Mouse (Mus musculus) 3134 (cell line): ENCODE results near the gene Olfr1018.

Experiments
- DNase-seq: peaks from one replicate; pipeline ENCODE4 v3.0.0-alpha.2; 2011; ENCODE audit warnings: low spot score; ENCODE audit not compliant: insufficient read length; ENCODE audit errors: extremely low read depth

Gene Olfr1018

DNA sequence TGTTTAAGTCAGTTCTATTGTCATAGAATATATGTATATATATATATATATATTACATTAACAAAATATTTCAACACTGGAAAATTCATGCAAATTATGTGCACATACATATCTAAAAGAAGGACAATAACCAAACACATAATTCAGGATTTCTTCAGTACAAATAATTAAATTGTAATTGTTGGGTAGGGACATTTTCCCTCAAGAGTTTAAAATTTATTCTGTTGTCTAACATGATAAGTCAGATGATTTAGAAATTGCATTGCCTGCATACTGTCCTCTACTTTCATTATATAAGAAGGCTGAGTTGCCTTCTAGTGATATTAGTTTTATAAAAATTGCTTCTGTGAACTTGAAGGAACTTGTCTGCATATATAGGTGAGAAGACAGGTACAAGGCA, at the start of gene Olfr1018:
TSS of gene Olfr1018 (plus strand) at position 301 of the 400 bp plus-strand sequence.
- no peak for DNase-seq

DNA sequence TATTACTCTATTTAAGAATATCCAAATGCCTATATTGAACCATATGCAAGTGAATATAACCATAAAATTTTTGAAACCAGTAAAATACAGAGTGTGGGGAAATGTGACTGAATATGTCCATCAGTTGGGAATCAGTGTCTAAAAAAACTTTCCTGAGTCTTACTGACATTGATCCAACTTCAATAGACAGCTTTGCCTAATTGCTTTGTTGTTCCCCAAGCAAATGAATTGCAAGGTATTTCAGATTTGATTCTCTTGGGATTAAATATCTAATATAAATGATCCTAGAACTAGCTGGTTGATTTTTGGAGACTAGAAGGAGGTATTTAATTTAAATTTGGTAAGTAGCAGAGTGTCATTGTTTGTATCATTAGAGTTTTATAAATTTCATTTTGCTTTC, 45.9 kb upstream of the Olfr1018 start, which contains the start of gene Olfr1014:
TSS of gene Olfr1014 (plus strand) at position 301 of the 400 bp plus-strand sequence.
- DNase-seq: no peak

DNA sequence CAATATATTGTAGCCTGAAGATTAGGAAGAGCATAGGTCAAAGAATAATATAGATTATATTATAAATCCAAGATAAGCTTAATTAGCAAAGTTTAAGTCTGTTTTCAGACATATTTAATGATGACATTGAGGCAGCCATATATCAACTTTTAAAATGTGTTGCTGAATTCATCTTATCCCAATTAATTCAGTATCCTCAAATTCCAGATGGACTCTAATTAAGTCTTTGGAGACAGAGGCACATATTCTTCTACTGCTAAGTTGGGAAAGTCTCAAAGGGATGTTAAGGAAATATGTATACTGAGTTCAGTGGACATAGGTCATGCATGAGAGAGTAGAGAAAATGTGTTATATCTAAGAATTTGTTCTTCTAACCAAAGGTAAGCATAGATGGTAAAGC, 36.6 kb upstream of the Olfr1018 start, which contains the start of gene Olfr1015:
TSS of gene Olfr1015 (plus strand) at position 301 of the 400 bp plus-strand sequence.
- DNase-seq: no peak

DNA sequence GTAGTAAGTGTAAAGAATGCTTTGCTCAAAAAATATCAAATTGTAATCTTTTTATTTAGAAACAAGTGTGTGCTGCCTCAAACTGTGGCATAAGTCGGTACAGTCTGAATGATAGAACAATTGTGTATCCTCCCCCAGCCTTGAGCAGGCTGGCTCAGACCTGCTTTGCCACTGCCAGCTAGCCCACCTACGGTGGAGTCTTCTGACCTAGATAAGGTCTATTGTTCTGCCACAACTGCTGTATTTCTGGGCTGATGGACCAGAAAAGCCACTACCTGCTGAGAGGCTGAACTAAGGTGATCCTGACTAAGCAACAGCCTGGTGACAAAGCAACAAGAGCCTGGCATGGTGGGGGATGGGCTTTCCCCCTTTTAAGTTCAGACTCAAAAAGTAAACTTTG, 25.9 kb upstream of the Olfr1018 start:
- no peak for DNase-seq

DNA sequence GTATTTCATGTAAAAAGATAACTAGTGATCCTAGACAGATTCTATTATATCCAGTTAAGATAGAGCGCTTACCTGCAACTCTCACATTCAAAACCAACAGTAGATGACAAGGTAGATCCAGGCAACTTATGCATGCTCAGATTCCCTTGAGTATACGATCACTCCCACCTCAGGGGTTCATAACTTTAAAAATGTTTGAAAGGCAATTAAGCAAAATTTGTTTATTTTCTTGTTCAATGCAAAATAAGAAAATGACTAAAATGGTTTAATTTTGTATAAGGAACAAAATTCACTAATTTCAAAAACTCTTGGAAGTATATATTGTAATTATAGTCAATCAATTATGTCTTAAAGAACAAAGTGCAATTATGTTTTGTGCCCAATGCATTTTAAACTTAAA, 15.8 kb upstream of the Olfr1018 start, which contains the start of gene Olfr1016:
TSS of gene Olfr1016 (minus strand) at position 101 of the 400 bp plus-strand sequence.
- DNase-seq: no peak

DNA sequence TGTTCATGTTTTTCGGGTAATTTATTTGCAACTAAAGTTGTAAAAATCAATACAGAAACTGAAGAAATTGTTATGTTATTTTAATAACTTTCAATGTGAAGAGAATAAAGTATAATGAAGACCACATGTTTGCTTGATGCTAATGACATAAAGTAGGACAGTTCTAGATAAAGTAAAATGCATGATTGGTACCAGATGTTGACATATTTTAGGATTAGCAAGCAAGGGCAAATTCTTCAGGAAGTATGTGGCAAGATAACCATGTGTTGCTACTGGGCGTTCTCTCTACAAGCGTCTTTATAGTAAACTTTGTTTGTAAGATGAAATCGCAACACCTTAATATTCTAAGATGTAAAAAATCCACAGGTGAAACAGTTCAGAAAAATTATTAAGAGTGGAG, 13.8 kb upstream of the Olfr1018 start:
- DNase-seq: no peak

DNA sequence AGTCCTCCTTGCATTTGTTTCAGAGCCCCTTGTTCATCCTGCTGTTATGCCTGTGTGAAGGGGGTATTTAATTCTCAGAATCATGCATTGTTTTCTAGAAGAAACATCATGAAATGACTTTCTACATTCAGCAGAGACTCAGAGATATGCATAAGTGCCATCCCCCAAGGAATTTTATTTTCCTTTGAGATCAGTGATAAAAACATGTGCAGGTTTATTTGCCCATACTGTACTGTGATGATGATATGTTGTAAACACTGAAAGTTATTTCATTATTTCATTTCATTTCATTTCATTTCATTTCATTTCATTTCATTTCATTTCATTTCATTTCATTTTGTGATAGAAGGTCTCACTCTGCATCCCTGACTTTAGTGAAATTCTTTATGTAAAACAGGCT, 27.1 kb downstream of the Olfr1018 start, which contains the start of gene Olfr1019:
TSS of gene Olfr1019 (minus strand) at position 101 of the 400 bp plus-strand sequence.
- DNase-seq: no peak

DNA sequence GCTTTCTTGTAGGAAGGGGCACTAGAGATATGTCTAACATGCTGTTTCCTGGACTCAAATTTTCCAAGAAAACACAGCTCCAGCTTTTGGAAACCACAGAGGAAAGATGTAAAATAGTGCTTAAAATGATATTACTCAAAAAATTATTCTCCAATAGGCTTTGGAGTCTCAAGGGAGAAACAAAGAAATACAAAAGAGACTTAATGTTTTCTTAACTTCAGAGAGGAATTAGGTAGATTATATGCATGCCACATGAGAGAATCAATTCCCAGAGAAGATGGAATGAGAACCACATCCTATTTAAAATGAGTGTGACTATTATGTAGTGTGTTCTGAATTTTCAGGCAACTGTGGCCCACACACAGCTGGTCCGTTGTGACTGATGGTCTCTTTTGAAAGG, 28.5 kb downstream of the Olfr1018 start, which contains the start of gene Olfr1020:
TSS of gene Olfr1020 (plus strand) at position 301 of the 400 bp plus-strand sequence.
- DNase-seq: no peak

DNA sequence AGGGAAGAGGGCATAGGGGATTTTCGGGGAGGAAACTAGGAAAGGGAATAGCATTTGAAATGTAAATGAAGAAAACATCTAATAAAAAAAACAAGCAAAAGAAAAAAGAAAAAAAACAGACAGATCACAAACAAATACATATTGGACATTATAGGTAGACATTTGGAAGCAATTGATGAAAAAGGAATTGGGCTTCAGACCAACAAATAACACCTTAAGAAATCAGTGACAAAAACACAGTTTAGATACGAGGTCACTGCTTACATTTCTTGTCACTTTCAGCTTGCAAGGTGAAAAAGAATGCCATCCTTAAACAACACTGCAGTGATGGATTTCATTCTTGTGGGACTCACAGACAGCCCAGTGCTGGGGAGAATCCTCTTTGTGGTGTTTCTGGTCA, 50.0 kb downstream of the Olfr1018 start, which contains the start of gene Olfr1022:
TSS of gene Olfr1022 (plus strand) at position 301 of the 400 bp plus-strand sequence.
- DNase-seq: no peak
